Mouse (Mus musculus) brain, adult 2 months (tissue): ENCODE data around the gene Irak3.
A peak's percentile ranks its signal among the peaks of the same experiment; 100 is the strongest.
"Not testable (repeated sequence)": the region's sequence is repeated elsewhere in the genome, so short reads cannot be mapped to it uniquely, and the experiment has no call there.

Experiments used
- DNase-seq: peaks from one replicate; pipeline ENCODE4 v3.0.0; 2011; ENCODE audit warnings: low read depth, low spot score

Irak3 gene

GRCm38 (mm10) chr10:120163490-120163889, 38.4 kb downstream of the Irak3 start:
- DNase-seq, result no peak

GRCm38 (mm10) chr10:120162840-120163239, 39.1 kb downstream of the Irak3 start:
- DNase-seq, result no peak

- DNase-seq, result no peak
These were observed 41.4 kb downstream of the Irak3 start for GRCm38 (mm10) chr10:120160533-120160932.

GRCm38 (mm10) chr10:120153911-120154310, 48.0 kb downstream of the Irak3 start:
- DNase-seq, result no peak

GRCm38 (mm10) chr10:120151672-120152071, 50.3 kb downstream of the Irak3 start:
- DNase-seq, result no peak

GRCm38 (mm10) chr10:120140916-120141516, 60.9 kb downstream of the Irak3 start:
- DNase-seq, result no peak

- no peak for DNase-seq
These were observed 61.7 kb downstream of the Irak3 start for GRCm38 (mm10) chr10:120140193-120140592.

- DNase-seq, result no peak
These were observed 65.8 kb downstream of the Irak3 start for GRCm38 (mm10) chr10:120136020-120136562.

- DNase-seq, result no peak
These were observed 68.2 kb downstream of the Irak3 start for GRCm38 (mm10) chr10:120133697-120134096.

GRCm38 (mm10) chr10:120130621-120131020, 71.3 kb downstream of the Irak3 start:
- peak; percentile 76 for DNase-seq

GRCm38 (mm10) chr10:120128601-120129277, 73.2 kb downstream of the Irak3 start:
- peak; percentile 49 for DNase-seq

- DNase-seq, result no peak
These were observed 76.5 kb downstream of the Irak3 start for GRCm38 (mm10) chr10:120125465-120125857.

GRCm38 (mm10) chr10:120124801-120125464, 77.0 kb downstream of the Irak3 start:
- peak; percentile 90 for DNase-seq

GRCm38 (mm10) chr10:120123721-120124120, 78.2 kb downstream of the Irak3 start:
- DNase-seq, result no peak

- DNase-seq, result no peak
These were observed 86.7 kb downstream of the Irak3 start for GRCm38 (mm10) chr10:120115249-120115648.

GRCm38 (mm10) chr10:120114493-120114892, 87.4 kb downstream of the Irak3 start:
- no peak for DNase-seq

GRCm38 (mm10) chr10:120113980-120114379, 88.0 kb downstream of the Irak3 start:
- DNase-seq, result no peak

GRCm38 (mm10) chr10:120113482-120113881, 88.4 kb downstream of the Irak3 start:
- DNase-seq, result not testable (repeated sequence)

- peak; percentile 96 for DNase-seq
These were observed 89.2 kb downstream of the Irak3 start, which contains the start of gene Helb for GRCm38 (mm10) chr10:120112507-120113396. Gene Helb, minus strand, starts transcription at chr10:120112987.

- DNase-seq, result no peak
These were observed 90.1 kb downstream of the Irak3 start for GRCm38 (mm10) chr10:120111691-120112319.

GRCm38 (mm10) chr10:120100806-120101205, 101.1 kb downstream of the Irak3 start:
- no peak for DNase-seq
